Mouse (Mus musculus): ENCODE data around the gene Tmem170b.

- TF ChIP-seq EP300 (IDR thresholded peaks at IDR 0.05; ENCODE audit: low read depth) (no peak), CTCF (IDR thresholded peaks at IDR 0.05; ENCODE audit: low read depth) (no peak)
Observed at GRCm38 (mm10) chr13:41607589-41607988, 1.9 kb downstream of the Tmem170b start.
